Mouse (Mus musculus): ENCODE results near the gene Vax1. TPM values are rescaled to one million over a fixed set of nuclear protein-coding genes. Genes with fewer than 3 reads are reported as not detected.

The Vax1 gene
- total RNA-seq, 2 experiments from 2014 or later = not detected

DNA sequence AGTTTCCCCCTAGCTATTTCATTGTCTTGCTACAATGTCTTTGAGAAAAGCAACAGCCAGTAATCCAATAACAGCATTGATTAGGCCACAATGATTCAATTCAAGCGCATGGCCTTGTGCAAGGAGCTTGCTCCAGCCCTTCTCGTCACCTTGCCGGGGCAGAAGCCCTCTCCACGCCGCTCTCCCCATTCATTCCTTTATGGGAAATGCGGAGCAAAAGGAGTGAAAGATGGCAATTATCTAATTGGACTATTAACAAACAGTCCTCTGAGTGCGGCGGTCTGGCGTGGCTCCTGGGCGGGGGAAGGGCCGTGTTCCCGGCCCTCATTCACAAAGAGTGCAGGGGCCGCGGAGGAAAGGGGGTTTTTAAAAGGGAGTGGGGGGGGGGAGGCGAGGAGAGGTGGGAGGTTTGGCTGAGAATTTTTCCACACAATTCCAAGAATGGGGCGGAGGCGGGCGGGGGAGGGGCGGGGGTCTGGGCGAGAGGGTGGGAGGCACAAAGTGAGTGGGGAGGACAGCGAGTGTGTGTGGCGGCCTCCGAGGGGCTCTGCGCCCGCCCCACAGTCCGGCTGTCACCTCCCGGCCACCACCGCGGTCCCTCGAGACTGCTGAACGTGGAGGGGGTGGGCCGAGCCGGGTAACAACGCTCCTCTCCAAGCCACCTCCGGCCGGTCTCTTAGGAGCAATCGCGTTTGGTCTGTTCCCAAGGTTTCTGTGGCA, 1.5 kb upstream of the Vax1 start:
- ATAC-seq (replicated peaks; ENCODE audit: low FRiP score, poor library complexity, severe bottlenecking) = no peak

DNA sequence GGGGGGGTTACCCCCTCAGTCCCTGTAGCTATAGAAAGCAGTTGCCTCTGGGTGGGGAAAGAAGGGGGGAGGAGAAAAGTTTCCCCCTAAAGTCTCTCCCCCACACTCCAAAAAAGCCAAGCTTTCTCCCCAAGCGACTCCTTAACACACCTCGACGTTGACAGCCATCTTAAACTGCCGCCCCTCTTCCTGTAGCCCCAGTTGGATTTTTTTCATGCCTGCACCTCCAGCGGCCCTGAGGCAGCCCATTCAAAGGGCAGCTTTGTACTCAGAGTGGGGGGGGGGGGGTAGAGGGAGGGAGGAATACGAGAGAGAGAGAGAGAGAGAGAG, 875 bp upstream of the Vax1 start:
- ATAC-seq (replicated peaks; ENCODE audit: low FRiP score, poor library complexity, severe bottlenecking) = no peak

GRCm38 (mm10) chr19:59169143-59169935, 517 bp downstream of the Vax1 start:
- ATAC-seq (replicated peaks; ENCODE audit: low FRiP score, poor library complexity, severe bottlenecking) = no peak

- no peak for ATAC-seq (replicated peaks; ENCODE audit: low FRiP score, poor library complexity, severe bottlenecking)
Observed at GRCm38 (mm10) chr19:59168386-59168905, 1.4 kb downstream of the Vax1 start.

GRCm38 (mm10) chr19:59167871-59168270, 2.0 kb downstream of the Vax1 start:
- ATAC-seq (replicated peaks; ENCODE audit: low FRiP score, poor library complexity, severe bottlenecking) = no peak

- ATAC-seq (replicated peaks; ENCODE audit: low FRiP score, poor library complexity, severe bottlenecking) = no peak
Observed at GRCm38 (mm10) chr19:59166879-59167278, 3.0 kb downstream of the Vax1 start.

DNA sequence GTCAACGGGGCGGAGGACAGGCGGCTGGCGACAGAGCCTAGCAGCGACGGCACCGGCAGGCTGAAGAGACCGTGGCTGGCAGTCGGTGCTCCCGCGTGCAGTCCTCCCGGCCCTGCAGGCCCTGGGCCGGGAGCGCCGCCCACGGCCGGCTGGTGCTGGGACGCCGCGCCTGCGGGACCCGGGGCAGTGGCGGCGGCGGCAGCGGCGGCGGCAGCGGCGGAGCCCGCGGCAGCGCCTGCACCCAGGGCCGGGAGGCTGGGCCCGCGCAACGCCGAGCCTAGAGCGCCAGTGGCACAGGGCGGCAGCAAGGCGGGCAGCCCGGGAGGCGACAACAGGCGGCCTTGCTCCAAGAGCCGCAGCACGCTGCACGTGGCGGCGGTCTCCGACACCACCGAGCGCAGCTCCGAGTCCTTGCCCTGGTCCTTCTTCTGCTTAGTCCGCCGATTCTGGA, 3.5 kb downstream of the Vax1 start:
- ATAC-seq (replicated peaks; ENCODE audit: low FRiP score, poor library complexity, severe bottlenecking) = no peak

GRCm38 (mm10) chr19:59165577-59165976, 4.3 kb downstream of the Vax1 start:
- no peak for ATAC-seq (replicated peaks; ENCODE audit: low FRiP score, poor library complexity, severe bottlenecking)

- ATAC-seq (replicated peaks; ENCODE audit: low FRiP score, poor library complexity, severe bottlenecking) = no peak
Observed at GRCm38 (mm10) chr19:59164896-59165560, 4.8 kb downstream of the Vax1 start.

DNA sequence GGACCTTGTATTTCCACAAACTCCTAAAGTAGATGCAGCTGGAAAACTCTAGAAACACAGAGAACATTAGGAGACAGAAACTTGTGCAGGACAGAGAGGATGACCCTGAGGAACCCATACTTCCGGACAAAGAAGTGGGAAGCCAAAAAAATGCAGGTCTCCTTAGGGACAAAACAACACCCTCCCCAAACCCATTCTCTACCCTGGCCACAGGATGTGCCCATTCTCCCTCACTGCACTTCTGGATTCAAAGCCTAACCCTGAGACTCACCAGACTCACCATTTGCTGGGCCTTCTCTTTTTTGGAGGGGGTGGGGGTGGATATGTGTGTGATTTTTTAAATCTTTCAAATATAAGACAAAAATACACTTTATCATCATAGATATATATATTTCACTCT, 5.7 kb downstream of the Vax1 start:
- no peak for ATAC-seq (replicated peaks; ENCODE audit: low FRiP score, poor library complexity, severe bottlenecking)

DNA sequence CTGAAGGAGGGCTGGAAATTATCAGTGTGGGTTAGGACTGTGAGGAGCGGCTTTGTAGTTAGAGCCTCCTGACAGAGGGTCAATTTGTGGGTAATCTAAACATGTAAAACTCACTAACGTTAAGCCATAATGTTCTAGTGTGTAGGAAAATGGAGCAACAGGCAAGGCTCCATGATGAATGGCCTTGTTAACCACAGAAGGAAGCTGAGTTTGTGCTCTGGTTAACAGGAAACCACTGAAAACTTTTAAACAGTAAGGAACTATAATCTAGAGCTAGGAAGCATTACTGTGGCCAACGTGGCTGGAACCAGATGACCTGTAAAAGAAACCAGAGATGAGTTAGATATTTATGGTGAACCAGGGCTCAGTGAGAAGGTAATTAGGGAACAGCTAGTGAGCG, 13.2 kb downstream of the Vax1 start:
- ATAC-seq (replicated peaks; ENCODE audit: low FRiP score, poor library complexity, severe bottlenecking) = no peak

GRCm38 (mm10) chr19:59154171-59154570, 15.7 kb downstream of the Vax1 start:
- no peak for ATAC-seq (replicated peaks; ENCODE audit: low FRiP score, poor library complexity, severe bottlenecking)

DNA sequence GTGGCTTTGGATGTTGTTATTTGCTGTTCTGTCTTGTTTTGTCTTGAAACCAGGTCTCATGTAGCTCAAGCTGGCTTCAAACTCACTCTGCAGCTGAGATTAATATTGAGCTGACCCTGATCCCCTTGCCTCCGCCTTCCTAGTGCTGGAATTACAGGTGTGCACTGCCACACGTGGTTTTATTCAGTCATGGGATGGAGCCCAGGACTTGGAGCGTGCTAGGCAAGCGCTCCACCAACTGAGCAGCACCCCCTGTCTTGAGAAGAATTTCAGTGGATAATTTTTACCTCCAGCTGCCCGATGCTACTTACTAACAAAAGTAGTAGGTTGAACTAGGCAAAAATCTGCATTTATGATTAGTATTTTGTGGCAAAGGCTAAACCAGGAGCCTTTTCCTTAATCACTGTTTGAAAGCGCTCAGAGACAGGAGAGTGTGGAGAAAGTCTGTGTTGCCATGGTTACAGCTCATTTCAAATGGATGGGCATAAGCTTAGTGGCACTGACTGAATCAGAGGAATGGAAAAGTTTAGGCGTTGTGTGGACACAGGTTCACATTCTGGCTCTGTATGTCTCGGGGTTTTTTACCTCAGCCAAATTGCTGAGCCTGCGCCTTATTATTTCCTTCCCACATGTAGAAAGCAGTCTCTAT, 24.2 kb downstream of the Vax1 start:
- no peak for ATAC-seq (replicated peaks; ENCODE audit: low FRiP score, poor library complexity, severe bottlenecking)

GRCm38 (mm10) chr19:59145064-59145463, 24.8 kb downstream of the Vax1 start:
- no peak for ATAC-seq (replicated peaks; ENCODE audit: low FRiP score, poor library complexity, severe bottlenecking)

GRCm38 (mm10) chr19:59142206-59142605, 27.6 kb downstream of the Vax1 start:
- no peak for ATAC-seq (replicated peaks; ENCODE audit: low FRiP score, poor library complexity, severe bottlenecking)

DNA sequence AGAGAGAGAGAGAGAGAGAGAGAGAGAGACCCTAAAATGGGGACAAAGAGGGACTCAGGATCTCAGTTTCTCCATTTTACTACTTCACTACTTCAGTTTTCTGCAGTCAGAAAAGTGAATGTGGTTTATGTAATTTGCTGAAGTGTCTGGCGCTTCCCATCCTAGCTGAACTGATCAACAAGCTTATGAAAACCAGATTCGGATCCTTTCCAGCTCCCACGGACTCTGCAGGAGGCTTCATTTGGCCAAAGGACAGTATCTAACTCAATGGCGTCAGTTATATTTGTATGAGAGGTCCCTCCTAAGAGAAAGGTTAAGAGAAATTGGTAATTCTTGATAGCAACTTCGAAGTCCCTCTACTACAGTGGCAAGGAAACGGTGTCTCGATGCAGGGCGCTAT, 34.5 kb downstream of the Vax1 start:
- ATAC-seq (replicated peaks; ENCODE audit: low FRiP score, poor library complexity, severe bottlenecking) = no peak

- ATAC-seq (replicated peaks; ENCODE audit: low FRiP score, poor library complexity, severe bottlenecking) = no peak
Observed at GRCm38 (mm10) chr19:59134916-59135315, 34.9 kb downstream of the Vax1 start.

DNA sequence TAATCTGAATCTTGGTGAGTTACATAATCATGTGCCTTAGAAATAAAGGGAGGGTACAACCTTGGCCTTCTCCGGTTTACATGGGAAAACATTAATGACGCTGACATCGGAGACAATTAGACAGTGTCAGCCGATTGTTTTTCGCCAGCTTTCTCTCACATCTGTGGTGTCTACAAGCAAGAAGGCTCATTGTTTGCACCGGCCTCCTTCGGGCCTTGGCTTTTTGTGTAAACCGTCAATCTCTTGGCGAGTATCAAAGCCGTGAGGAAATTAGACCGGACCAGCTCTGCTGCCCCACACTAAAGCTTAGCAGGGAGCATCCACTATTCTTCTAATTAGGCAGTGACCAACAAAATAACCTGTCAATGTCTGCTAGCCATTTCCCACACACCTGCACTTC, 36.7 kb downstream of the Vax1 start:
- no peak for ATAC-seq (replicated peaks; ENCODE audit: low FRiP score, poor library complexity, severe bottlenecking)

- ATAC-seq (replicated peaks; ENCODE audit: low FRiP score, poor library complexity, severe bottlenecking) = no peak
Observed at GRCm38 (mm10) chr19:59129671-59130070, 40.2 kb downstream of the Vax1 start.

- no peak for ATAC-seq (replicated peaks; ENCODE audit: low FRiP score, poor library complexity, severe bottlenecking)
Observed at GRCm38 (mm10) chr19:59128531-59129204, 41.2 kb downstream of the Vax1 start.
